Mouse (Mus musculus) heart, embryonic 12.5 days (tissue): ENCODE data around the gene Lysmd3. TPM values are rescaled to one million over a fixed set of nuclear protein-coding genes. Genes with fewer than 3 reads are reported as not detected.

Experiments
- ATAC-seq: fragments of 200-750 bp; cut with Nextera tagmentation; 2 replicates; pipeline ENCODE4 v1.8.0; 2017; ENCODE audit warnings: moderate TSS enrichment, moderate library complexity; ENCODE audit not compliant: insufficient number of reproducible peaks, low FRiP score
- H3K27ac ChIP-seq: fragments of 300-500 bp; sonication (generic); 2 replicates; pipeline ENCODE4 v1.5.1; 2016; ENCODE audit warnings: mild to moderate bottlenecking, moderate library complexity; ENCODE audit not compliant: poor library complexity, severe bottlenecking
- H3K27me3 ChIP-seq: fragments of 300-500 bp; sonication (generic); replicated peaks from 2 replicates; pipeline ENCODE4 v1.6.1; 2016; ENCODE audit warnings: mild to moderate bottlenecking, moderate library complexity
- H3K36me3 ChIP-seq: fragments of 300-500 bp; sonication (generic); 2 replicates; pipeline ENCODE4 v1.6.1; 2016; ENCODE audit warnings: mild to moderate bottlenecking, moderate library complexity
- H3K4me1 ChIP-seq: fragments of 300-500 bp; sonication (generic); replicated peaks from 2 replicates; pipeline ENCODE4 v1.6.1; 2016; ENCODE audit warnings: mild to moderate bottlenecking
- H3K4me2 ChIP-seq: fragments of 300-500 bp; sonication (generic); 2 replicates; pipeline ENCODE4 v1.6.1; 2016; ENCODE audit warnings: mild to moderate bottlenecking, moderate library complexity
- H3K4me3 ChIP-seq: fragments of 300-500 bp; sonication (generic); 2 replicates; pipeline ENCODE4 v1.5.1; 2016; ENCODE audit warnings: mild to moderate bottlenecking
- H3K9ac ChIP-seq: fragments of 300-500 bp; sonication (generic); 2 replicates; pipeline ENCODE4 v1.6.1; 2016; ENCODE audit warnings: mild to moderate bottlenecking, moderate library complexity
- H3K9me3 ChIP-seq: fragments of 300-500 bp; sonication (generic); replicated peaks from 2 replicates; pipeline ENCODE4 v1.6.1; 2016; ENCODE audit warnings: mild to moderate bottlenecking, moderate library complexity
- WGBS: fragments of 180-500 bp; shearing (Covaris S2); methylation state at CpG from one replicate; pipeline ENCODE4 v1.1.7; 2016; 5-methylcytosine and 5-hydroxymethylcytosine counted together
- polyA plus RNA-seq: library from polyadenylated mRNA; unstranded; fragments of >200 nt; fragmentation: Nextera tagmentation; extraction: Ambion mirVana; gene quantifications from 2 replicates; pipeline ENCODE4 v1.2.1, GENCODE M21; 2016

The Lysmd3 gene
- polyA plus RNA-seq, 1 experiment from 2014 or later = 25.4 TPM

DNA sequence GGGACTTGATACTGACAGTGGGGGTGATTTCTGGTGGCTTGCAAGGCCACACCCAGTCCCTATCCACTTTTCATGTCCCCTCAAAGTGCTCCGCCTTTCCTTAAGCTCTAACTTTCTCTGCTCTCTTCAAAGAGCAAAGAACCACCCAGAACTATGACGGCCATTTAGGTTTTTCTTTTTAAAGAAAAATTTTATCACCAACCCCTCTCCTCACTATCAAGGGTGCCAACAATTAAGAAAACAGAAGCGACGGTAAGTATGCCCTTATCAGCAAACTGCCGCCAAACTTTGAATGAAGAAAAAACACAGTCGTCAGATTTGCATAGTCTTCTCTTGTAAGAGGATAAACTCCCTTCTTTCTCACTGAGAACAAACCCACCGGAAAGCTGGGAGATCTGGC, 52.8 kb downstream of the Lysmd3 start:
- WGBS = 1% methylated on average over 7 of the region's 7 CpGs
- H3K27ac ChIP-seq = peak overlapping the region; percentile 87
- ATAC-seq = no peak

DNA sequence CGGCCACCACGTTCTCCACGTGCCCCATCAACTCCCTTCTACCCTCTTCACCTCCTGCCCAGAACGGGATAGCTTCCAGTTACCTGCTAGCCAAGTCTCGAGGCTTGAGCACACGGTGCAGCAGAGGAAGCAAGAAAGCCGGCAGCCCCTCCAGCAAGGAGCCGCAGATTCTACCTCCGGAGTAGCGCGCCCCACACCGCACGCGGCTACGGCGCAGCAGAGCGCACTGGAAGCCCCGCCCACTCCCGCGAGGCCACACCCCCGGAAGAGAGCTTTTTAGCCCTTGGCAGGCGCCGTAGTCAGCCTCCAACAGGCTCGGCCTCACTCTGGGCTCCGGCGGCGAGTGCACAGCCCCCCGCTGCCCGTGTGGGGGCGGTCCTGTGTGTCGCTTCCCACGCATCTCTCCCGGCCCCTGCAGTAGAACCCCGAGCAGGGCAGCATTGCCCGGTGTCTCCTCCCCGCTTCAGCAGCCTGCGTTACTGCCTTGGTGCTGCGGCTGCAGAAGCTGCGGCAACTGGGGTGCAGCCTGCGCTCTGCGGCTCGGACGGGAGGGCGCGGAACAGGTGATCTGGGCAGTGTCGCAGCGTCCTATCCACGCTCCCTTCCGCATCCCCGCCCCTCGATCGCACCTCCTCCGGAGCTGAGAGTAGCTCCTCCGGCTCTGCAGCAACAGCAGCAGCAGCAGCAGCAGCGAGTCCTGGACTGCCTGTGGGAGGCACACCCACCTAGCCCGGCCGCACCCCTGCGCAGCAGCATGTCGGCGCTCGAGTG, 53.5 kb downstream of the Lysmd3 start, which contains the start of the genes Polr3g and Mblac2:
Gene Polr3g (minus strand): TSS at position 239 of the 771 bp plus-strand sequence.
Gene Mblac2 (plus strand): TSS at position 567 of the 771 bp plus-strand sequence.
- Histone ChIP-seq H3K4me2 (peak within 1 kb of the TSS; percentile 97), H3K4me3 (peak within 1 kb of the TSS; percentile 77), H3K4me1 (peaks cover 24% of the 10 kb centered on the region), H3K27ac (peak within 1 kb of the TSS; percentile 87), H3K27me3 (no peaks in the 10 kb centered on the region), H3K9ac (peak within 1 kb of the TSS; percentile 84), H3K36me3 (no peaks in the 10 kb centered on the region), H3K9me3 (no peaks in the 10 kb centered on the region)
- ATAC-seq = peak; percentile 97
- WGBS = under 1% methylated on average over 61 of the region's 61 CpGs

More for the DNA sequence above, 52.8 kb downstream of the Lysmd3 start:
- H3K27me3 ChIP-seq = no peaks in the 10 kb centered on the region
- H3K9ac ChIP-seq = peak overlapping the region; percentile 84
- no peaks in the 10 kb centered on the region for H3K9me3 ChIP-seq
- H3K36me3 ChIP-seq = no peaks in the 10 kb centered on the region
- peaks cover 24% of the 10 kb centered on the region for H3K4me1 ChIP-seq
- peak overlapping the region; percentile 77 for H3K4me3 ChIP-seq
- H3K4me2 ChIP-seq = peak overlapping the region; percentile 97

DNA sequence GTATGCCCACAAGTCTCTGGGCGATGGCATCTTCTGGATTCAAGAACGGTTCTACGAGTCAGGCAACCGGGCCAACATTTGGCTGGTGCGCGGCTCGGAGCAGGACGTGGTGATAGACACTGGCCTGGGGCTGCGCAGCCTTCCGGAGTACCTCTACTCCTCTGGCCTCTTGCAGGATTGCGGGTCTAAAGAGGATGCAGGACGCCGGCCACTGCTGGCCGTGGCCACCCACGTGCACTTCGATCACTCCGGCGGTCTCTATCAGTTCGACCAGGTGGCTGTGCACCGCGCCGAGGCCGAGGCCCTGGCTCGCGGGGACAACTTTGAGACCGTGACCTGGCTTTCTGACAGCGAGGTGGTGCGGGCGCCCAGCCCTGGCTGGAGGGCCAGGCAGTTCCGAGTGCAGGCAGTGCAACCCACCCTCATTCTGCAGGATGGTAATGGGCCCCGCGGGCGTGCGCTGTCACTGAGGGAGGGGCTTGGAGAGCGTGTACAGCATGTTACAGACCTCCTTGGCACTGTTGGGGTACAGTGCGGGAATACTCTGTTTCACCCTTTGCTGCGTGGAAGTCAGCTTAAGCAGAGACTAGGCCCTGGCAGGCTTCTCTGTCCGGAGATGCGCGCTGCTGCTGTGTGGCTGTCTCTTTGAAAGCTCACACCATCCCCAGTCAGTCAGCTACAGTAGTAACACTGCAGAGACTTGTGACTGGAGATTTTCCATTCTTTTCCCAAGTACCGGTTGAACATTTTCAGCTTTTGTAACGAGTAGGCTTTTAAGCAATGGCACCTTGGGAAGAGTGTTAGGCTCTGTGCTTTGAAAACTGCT, 54.3 kb downstream of the Lysmd3 start:
- Histone ChIP-seq H3K36me3 (no peaks in the 10 kb centered on the region), H3K9ac (peak overlapping the region; percentile 84), H3K27me3 (no peaks in the 10 kb centered on the region), H3K27ac (peak overlapping the region; percentile 87), H3K4me3 (peak overlapping the region; percentile 77), H3K9me3 (no peaks in the 10 kb centered on the region), H3K4me1 (peaks cover 24% of the 10 kb centered on the region), H3K4me2 (peak overlapping the region; percentile 97)
- ATAC-seq = peak; percentile 59
- under 1% methylated on average over 42 of the region's 42 CpGs for WGBS

DNA sequence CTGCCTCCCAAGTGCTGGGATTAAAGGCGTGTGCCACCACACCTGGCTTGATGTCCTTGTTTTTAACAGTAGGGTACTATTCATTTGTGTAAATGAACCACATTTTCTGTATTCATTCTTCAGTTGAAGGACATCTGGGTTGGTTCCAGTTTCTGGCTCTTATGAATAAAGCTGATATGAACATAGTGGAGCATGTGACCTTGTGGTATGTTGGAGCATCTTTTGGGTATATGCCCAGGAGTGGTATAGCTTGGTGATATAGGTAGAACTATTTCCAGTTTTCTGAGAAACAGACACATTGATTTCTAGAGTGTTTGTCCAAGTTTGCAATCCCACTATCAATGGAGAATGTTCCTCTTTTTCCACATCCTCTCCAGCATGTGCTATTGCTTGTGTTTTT, 56.4 kb downstream of the Lysmd3 start:
- no peaks in the 10 kb centered on the region for H3K9me3 ChIP-seq
- H3K36me3 ChIP-seq = no peaks in the 10 kb centered on the region
- H3K27me3 ChIP-seq = no peaks in the 10 kb centered on the region
- no peak overlapping the region for H3K4me2 ChIP-seq
- no peak overlapping the region for H3K4me3 ChIP-seq
- peaks cover 21% of the 10 kb centered on the region for H3K4me1 ChIP-seq
- 89% methylated on average over 1 of the region's 1 CpGs for WGBS
- no peak overlapping the region for H3K27ac ChIP-seq
- no peak overlapping the region for H3K9ac ChIP-seq
- ATAC-seq = no peak

Other genes starting within 250 kb of the Lysmd3 start
- gene Adgrv1, start 24.5 kb upstream of the Lysmd3 start, polyA plus RNA-seq = 1.2 and 1.5 TPM in 2 replicates
- gene Polr3g, start 53.4 kb downstream of the Lysmd3 start, polyA plus RNA-seq = 19.7 and 20.7 TPM in 2 replicates
- 4.8 and 5.0 TPM in 2 replicates for gene Mblac2, start 53.7 kb downstream of the Lysmd3 start, polyA plus RNA-seq
- 231 TPM in 2 replicates for gene Cetn3, start 125.4 kb downstream of the Lysmd3 start, polyA plus RNA-seq